Mouse (Mus musculus): ENCODE results near the gene Mn1.

DNA sequence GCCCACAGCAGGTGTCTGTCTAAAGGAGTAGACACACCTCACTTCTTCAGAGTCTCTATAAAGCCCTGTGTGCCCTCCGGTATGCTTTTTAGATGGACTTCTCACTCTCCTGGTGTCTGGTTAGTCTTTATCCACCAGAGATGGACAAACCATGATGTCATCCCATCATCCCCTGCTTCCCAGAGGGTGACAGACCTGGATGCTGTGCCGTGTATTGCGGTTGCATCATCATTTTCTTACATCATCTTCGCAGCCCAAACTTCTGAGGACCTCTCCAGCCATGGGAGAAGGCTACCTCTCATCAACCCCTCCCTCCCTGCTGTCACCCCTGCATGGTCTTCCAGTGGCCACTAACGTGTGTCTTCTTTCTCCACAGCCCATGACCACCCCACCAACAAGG is 37.1 kb downstream of the Mn1 start:
- no peak for TF ChIP-seq CTCF (IDR thresholded peaks at IDR 0.05; ENCODE audit: control insufficient read depth, insufficient read depth, insufficient replicate concordance, low read depth, low read length)
- no peak for TF ChIP-seq POLR2A (IDR thresholded peaks at IDR 0.05; ENCODE audit: control insufficient read depth, low read depth, low read length)

All from testis, adult 2 months (tissue).